Mouse (Mus musculus) C2C12 (cell line): ENCODE results near the gene Gm9745.

ENCODE experiments used
- CTCF ChIP-seq: IDR thresholded peaks from one replicate; pipeline ENCODE4 v1.5.1; 2011; ENCODE audit not compliant: control insufficient read depth, insufficient read depth, insufficient read length
- MYOD1 ChIP-seq: IDR thresholded peaks from one replicate; pipeline ENCODE4 v1.6.1; 2011; ENCODE audit warnings: low read depth; ENCODE audit not compliant: control insufficient read depth, insufficient read length
- USF1 ChIP-seq: IDR thresholded peaks from one replicate; pipeline ENCODE4 v1.6.1; 2011; ENCODE audit warnings: low read depth, mild to moderate bottlenecking, control low read depth, moderate library complexity

GRCm38 (mm10) chr13:8995159-8995989, 47.3 kb upstream of the Gm9745 start:
- TF ChIP-seq CTCF: no peak
- no peak for TF ChIP-seq MYOD1
- TF ChIP-seq USF1: no peak
